Mouse (Mus musculus): ENCODE measurements at regions not wholly inside any gene's neighbourhood (a gene's known extent, or its start where the extent isn't known, plus 50 kb on each side); places are given as distances from the start of the nearest gene placed in this dataset.

- no peak for DNase-seq
Observed at GRCm38 (mm10) chr15:90021746-90022312, 180.2 kb upstream of the Syt10 start.

- DNase-seq, result no peak
Observed at GRCm38 (mm10) chr15:90023164-90023563, 181.5 kb upstream of the Syt10 start.

GRCm38 (mm10) chr15:90034356-90034755 is 189.8 kb upstream of the Alg10b start:
- no peak for DNase-seq

DNA sequence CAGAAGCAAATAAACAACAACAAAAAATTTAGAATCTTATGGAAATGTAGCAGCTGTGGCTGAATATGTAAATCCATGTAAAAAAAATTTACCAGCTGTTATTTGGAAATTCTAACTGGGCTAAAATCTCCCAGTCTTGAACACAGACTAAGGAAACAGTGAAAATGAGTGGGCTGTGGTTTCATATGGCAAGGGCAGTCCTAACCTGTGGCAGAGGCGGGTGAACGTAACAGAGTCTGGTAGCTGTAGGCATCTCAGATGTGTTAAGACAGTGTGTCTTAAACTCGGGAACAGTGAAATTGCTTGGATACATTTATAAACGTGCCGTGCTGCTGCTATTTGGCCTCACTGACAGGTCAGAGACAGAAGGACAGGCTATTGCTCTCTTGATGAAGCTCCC is 178.4 kb upstream of the Alg10b start:
- no peak for DNase-seq

DNA sequence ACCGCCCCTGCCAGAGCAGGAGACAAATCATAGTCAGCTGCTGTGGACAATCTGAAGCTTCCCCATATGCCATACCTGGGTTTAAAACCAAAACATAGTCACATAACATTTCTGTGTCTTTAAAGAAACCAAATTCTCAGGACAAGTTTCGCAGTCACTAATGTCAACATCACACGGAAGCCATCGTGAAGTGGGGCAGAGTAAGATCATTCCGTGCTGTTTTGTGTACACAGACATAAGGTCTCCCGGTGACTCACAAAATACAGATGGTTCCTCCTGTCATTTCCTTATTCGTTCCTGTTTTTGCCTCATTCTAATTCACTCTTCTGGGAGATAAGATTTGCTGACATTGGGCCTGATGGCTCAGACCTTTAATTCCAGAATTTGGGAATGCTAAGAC is 162.1 kb upstream of the Alg10b start:
- DNase-seq, result no peak

DNA sequence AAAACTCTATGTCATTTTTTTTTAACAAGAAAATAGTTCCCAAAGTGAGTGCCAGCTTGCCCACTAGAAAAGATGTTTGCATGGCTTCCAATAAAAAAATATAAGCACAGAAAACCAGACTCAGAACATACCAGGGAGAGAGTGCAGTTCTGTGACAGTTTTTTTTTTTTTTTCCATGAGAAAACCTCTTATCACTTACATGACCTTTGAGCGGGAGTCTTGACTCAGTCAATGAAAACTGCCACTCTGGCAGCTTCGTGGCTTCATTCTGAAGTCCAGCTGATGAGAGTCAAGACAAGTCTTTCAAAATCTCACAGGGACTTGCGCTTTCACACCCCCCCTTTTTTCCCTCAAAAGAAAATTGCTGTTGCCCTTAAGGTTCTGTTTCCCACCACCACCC is 158.3 kb upstream of the Alg10b start:
- no peak for DNase-seq

GRCm38 (mm10) chr15:90072078-90072477 is 152.0 kb upstream of the Alg10b start:
- peak; percentile 35 for DNase-seq

DNA sequence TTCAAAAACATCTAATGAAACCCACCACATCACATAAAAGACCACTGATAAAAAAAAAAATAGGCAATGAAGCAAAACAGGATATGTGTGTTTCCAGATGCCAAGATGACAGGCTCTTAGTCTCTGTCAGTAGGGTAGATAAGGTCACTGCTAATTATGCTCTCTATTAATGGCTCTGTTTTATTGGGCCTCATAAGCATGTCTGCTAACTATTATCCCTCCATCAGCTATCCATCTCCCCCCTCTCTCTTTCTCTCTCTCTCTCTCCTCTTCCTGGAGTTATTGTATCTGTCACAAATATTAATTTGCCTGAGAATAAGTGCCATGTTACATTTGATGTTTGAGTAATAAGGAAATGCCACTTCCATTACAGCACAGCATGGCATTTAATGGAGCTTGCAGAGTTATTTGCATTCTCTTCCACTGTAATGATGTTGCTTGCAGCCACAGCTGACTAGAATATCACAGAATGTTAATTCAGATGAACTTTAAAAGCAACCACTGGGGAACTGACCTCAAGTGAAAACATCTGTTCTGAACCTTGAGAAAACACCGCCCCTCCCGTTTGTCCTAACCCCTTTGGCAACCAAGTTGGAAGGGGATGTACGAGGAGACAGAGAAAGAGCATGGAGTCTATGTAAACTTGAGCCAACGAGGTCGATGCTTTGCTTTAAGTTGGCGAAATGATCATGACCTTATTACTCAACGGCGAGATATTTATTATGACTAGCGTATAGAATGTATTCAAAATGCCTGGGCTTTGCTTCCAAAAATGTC is 141.7 kb upstream of the Alg10b start:
- peak; percentile 11 for DNase-seq

DNA sequence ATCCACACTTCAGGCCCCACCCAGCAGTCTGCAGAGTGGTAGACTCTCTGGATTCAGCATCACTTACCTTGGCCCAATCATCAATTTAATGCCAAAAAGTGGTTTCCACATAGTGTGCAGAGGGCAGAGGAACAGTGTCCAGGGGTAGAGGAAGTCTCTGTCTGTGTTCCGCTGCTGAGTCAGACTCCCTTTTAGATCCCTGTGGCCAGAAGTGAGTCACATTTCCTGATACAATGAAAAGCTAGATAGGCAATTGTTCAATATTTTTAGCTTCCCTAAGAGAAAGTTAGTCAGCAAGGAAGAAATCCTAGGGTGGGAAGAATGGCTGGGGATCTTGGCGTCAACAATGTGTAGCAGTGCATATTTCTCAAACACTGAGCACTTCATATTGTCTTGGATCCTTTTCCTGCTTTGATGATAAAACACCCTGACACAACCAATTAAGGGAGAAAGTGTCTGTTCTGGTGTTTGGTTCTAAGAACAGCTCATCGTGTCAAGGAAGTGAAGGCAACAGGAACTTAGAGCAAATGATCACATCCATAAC is 114.6 kb upstream of the Alg10b start:
- no peak for DNase-seq

GRCm38 (mm10) chr15:90113611-90114010 is 110.5 kb upstream of the Alg10b start:
- DNase-seq, result no peak

DNA sequence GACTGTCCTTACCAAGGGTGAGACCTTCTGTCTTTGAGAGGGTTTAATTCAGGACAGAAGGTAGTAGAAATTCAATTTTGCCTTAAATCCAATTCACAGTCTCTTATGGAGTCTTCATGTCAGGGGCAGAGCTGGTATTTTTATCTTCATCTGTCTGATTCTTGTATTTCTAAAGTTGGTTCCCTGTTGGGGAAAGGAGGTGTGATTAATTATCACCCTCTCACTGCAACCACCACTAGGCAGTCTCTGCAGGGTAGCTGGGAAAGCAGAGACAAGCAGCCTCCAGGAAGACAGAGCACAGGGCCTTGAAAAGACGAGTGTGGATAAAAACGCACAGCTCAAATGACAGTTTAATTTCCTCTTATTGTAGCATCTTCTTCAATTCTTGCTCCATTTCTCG is 104.4 kb upstream of the Alg10b start:
- no peak for DNase-seq

DNA sequence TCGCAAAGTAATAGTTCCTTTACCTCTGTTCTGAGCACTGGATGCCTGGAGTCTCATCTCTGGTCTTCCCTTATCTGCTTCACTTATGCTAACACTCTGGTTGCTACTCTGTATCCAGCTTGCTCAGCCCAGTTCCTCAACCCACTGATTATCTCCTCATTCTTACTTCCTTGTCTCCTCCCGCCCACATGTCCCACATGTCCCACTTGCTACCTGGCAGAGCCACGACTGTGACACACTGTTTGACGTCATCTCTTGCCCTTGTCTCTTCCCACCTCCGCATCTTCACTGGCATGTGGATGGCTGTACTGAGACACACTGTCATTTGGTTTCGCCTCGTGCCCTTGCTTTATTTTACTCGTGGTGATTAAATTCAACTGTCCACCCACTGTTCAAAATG is 100.1 kb upstream of the Alg10b start:
- no peak for DNase-seq

DNA sequence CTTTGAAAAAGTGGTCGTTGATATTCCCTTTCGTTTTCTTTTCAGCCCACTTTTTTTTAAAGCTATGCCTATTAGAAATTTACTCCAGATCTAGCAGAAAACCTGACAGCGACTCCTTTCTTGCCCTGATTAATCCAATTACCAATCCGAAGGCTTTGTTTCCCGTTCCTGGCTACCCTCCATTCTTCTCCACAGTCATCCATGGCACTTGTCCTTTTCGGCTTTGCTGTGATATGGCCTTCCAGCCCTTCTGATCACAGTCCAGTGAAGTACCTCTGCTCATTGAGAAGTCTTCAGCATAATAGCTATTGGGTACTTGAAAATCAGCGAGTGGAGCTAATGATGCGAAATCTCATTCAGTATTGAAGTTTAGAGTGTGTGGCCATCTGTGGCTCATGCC is 99.0 kb upstream of the Alg10b start:
- no peak for DNase-seq

- DNase-seq, result no peak
Observed at GRCm38 (mm10) chr15:90131777-90132176, 92.3 kb upstream of the Alg10b start.

- DNase-seq, result no peak
Observed at GRCm38 (mm10) chr15:90140966-90141365, 83.1 kb upstream of the Alg10b start.

GRCm38 (mm10) chr15:90148663-90149062 is 75.4 kb upstream of the Alg10b start:
- no peak for DNase-seq

GRCm38 (mm10) chr15:90153821-90154560 is 70.1 kb upstream of the Alg10b start:
- DNase-seq, result no peak
